Mouse (Mus musculus): Measurements from ENCODE around the gene Prep.

Gene Prep

DNA sequence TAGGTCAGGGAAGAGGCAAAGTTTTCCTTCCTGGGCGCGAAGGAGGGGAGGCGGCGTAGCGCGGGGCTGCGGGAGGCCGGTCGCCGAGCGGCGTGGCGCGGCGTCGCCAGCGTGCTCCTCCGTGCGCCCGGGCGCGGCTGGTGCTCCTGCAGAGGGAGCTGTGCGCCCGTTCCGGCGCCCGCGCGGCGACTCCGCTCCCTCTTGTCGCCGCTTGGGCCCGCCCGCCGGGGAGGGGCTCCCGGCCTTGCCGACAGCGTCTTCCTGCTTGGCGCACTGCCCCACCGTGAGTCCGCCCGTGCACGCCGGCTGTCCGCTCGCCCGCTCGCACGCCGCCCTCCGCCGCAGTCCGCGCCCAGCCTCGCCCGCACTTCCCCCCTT is at the start of gene Prep:
Prep (plus strand) TSS at position 273 of the 378 bp plus-strand sequence.
- peak; percentile 76 for DNase-seq (ENCODE audit: low read depth, low spot score)

DNA sequence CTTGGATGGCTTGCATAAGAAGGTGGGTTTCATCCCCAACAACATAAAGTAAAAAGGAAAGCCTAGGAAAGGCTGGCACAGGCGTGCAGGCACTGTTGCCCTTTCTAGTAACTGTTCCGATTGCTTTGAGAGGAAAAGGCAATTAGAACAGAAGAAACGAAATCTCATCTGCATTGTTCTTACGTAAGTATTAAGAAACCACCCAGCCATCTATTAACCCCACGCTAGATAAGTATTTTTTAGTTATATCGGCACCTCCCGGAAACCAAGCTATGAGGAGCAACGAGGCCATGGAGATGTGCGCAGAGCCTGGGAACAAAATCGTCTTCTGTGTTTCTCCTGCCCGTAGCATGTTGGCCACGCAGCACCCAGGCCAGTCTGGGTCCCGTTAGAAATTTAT is 49.7 kb upstream of the Prep start:
- DNase-seq (ENCODE audit: low read depth, low spot score), result no peak

DNA sequence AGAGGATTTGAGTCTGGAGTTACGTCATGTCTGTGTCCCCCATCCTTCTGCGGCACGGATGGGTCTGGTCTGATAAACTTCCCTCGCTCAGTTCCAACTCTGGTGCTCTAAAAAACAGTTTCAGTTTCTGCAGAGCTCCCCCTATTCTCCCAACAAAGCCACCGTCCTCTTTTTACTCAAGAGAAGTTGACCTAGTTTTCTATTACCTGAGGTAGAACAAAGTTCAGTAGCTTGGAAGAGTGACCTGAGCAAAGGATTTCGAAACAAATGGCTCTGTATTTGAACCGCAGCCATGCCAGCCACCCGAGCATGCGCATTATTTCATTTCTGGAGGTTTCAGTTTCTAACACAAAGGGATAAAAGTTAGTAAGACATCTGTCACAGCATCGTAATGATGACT is 49.2 kb upstream of the Prep start:
- no peak for DNase-seq (ENCODE audit: low read depth, low spot score)

- DNase-seq (ENCODE audit: low read depth, low spot score), result no peak
Observed at GRCm38 (mm10) chr10:45019418-45019817, 47.6 kb upstream of the Prep start.

DNA sequence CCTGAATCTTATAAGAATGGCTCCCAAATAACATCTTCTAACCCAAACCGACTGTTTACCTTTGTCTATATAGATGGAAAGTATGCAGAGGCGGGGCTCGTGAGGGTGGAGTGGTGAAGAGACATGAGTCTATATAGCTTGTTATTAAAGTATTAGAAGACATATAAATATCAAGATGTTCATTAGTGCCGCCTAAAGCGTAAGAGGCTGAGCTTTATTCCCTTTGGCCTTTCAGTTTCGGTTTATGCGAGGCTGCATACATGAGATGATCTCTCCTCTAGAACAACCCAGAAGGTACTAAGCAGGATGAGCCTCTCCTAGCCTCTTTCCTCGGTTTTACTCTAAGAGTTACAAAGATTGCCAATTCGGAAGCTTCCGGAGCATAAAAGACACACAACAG is 47.2 kb upstream of the Prep start:
- no peak for DNase-seq (ENCODE audit: low read depth, low spot score)

- DNase-seq (ENCODE audit: low read depth, low spot score), result no peak
Observed at GRCm38 (mm10) chr10:45020291-45020690, 46.7 kb upstream of the Prep start.

GRCm38 (mm10) chr10:45025184-45025583 is 41.8 kb upstream of the Prep start:
- no peak for DNase-seq (ENCODE audit: low read depth, low spot score)

DNA sequence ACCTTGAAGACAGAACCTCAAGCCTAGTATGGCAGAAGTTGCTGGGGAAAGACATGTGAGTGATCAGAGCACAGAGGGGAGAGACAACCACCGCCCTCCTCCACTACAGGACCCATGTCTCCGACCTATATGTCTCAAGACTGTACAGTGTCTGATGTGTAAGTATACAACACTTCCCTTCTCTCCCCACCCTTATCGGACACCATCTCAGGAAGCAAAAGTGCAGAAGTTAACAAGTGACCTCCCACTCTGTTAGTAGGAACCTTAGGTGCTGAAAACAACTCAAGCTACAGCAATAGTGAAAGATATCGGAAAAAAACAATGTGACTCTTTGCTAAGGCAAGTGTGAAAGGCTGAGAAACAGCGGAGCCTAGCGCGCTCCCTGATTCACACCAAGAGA is 40.1 kb upstream of the Prep start:
- no peak for DNase-seq (ENCODE audit: low read depth, low spot score)

DNA sequence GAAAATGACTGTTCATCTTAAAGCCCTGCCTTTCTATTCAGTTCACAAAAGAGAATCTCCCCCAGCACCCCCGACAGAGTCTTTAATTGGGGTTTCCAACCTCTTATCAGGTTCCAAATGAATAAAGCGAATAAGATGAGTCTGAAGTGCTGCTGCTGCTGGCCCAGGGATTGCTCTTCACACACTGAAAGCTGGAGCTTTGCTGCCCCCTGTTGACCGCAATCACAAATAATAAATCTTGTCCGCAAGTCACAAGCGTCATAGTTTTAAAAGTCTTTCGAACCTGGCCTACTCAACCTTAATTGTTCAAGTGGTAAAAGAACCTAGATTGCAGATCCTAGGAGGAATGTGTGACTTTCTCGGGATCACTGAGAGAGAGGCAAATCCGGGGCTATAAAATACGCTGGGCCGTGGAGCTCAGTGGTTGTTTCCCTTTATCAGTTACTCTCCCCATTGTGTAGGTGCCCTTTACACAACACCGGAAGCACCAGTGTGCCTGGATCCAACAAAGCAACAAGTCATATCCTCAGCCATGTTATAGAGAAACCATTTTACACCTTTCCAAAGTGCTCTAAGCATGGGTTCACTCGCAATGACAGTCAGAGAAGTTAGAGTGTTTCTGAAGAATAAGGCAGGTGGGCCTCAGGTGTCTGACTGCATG is 21.6 kb upstream of the Prep start:
- DNase-seq (ENCODE audit: low read depth, low spot score), result peak; percentile 49

GRCm38 (mm10) chr10:45048158-45048557 is 18.8 kb upstream of the Prep start:
- no peak for DNase-seq (ENCODE audit: low read depth, low spot score)

DNA sequence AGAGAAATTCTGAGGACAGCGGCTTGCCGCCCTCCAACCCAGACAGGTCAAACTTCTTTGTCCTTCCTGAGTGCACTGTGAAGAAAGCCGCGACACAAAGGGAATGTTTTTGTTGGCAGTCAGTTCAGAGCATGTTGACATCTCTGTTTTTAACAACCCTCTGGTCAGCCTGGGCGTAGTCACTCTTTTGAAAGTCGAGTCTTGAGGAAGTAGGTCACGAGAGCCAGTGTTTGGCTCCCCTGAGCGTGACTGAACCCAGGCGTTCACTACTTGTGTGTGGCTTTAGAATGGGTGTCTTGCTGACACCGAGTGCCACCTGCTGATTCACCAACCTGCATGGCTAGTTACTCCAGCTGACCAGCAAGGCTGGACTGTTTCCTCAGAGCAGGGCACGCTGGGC is 18.4 kb upstream of the Prep start:
- DNase-seq (ENCODE audit: low read depth, low spot score), result no peak

DNA sequence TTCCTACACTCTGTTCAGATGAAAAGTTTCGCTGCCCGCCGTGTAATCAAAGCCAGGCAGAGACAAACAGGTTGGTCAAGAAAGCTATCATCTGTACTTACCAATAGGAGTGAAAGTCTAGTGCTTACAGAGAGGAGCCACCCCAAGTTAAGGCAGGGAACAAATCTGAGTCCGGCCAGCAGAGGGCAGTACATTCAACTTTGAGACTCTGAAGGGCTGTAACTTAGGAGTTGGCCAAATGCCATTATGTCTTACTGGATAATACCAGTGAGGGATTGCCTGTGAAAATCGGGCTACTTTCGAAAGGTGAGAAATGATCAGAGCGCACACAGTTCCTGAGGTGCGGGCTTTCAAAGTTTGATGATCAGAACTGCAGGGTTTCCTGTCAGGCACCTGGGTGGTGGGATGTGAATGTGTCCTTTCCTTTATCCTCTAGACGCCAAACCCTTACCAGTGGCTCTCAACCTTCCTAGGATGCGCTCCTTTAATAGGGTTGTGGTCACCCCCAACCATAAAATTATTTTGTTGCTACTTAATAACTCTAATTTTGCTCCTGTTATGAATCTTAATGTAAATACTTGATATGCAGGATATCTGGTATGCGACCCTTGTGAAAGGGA is 15.8 kb upstream of the Prep start:
- DNase-seq (ENCODE audit: low read depth, low spot score), result peak; percentile 28

DNA sequence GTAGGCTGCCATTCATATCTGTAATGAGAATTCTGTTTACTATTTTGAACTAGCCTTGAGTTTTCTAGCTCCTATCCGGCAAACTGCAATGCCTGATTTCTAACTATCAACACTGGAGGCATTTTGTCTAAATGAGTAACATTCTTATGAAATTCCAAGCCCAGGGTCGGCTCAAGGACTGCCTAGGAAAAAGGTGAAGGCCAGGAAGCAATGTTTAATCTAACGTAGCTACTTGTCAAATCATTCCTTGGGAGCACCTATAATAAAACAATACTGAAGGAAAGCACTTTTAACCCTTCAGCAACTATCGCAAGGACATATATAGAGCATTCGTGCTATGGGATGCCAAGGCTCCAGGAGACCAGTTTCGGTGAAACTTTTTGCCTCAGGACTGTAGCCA is 8.6 kb upstream of the Prep start:
- no peak for DNase-seq (ENCODE audit: low read depth, low spot score)

- DNase-seq (ENCODE audit: low read depth, low spot score), result no peak
Observed at GRCm38 (mm10) chr10:45060841-45061240, 6.2 kb upstream of the Prep start.

DNA sequence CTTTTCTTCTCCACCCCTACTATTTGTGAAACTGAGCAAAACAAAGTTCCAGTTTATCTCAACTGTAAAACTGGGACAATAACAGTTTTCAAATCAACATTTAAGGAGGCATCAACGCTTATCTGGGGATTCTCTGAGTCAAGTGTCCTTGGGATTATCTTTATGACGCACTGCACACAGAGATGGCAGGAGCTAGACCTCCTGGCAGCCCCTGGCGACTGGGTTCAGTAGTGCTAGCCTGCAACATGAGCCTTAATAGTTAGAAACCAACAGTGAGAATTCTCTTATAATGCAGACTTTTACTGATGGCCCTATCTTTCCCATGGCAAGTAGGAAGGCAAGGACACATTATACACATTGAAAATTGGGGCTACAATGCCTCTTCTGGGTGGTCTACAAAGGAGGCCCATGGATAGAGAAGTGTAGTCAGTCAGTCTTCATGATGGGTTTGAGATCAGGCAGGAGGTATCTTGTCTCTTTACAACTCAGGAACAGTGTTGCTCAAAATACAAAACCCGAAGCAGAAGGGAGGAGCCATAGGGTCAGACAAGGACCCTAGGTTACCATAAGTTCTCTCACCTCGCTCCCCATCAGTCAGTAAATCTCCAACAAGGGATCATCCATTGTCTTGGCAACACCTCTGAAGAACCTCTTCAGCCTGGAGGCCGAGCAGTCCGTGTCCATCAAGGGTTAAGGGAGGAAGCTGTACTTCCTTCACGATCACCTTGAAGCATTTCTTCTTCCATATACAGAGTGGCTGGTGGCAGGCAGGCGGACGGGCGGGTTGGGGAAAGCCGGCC is 672 bp upstream of the Prep start:
- no peak for DNase-seq (ENCODE audit: low read depth, low spot score)

DNA sequence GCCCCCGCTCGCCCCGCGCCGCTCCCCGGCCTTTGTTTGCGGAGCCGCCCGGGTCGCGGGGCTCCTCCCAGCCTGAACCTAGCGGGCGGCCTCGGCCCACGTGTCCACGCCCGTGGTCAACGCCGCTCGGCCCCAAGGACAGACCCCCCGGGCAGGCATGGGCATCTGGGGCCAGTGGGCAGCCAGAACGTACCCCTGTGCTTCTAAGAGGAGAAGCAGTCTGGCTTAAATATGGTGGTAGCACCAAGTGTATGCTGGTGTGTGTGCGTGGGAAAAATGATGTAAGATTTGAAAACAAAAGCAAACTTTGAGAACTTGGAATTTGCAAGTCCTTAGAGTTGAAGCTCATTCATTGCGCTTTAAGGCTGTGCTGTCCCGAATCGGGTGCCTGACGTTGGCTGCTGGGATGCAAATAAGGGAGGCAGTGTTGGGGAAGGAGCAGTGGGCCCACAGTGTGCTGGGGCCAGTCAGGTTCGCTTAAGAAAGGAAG is 478 bp downstream of the Prep start:
- DNase-seq (ENCODE audit: low read depth, low spot score), result peak; percentile 24

DNA sequence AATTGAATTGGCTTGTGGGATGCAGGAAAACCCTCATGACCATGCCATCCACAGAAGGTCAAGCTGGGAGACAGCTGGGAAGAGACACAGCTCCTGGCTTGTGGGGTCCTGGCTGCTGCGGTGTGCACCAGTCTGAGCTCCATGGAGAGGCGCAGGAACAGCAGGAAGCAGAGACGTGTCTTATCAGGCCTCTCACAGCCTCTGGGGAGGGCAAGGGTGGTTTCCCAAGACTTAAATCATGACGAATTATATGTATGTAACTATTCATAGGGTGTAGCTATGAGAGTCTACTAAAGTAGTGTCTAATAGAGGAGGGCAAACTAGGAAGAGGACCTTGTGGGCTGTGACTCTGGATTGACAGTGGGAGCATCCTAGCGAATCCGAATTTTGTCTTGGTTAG is 2.6 kb downstream of the Prep start:
- DNase-seq (ENCODE audit: low read depth, low spot score), result no peak

GRCm38 (mm10) chr10:45070362-45070761 is 3.4 kb downstream of the Prep start:
- DNase-seq (ENCODE audit: low read depth, low spot score), result no peak

DNA sequence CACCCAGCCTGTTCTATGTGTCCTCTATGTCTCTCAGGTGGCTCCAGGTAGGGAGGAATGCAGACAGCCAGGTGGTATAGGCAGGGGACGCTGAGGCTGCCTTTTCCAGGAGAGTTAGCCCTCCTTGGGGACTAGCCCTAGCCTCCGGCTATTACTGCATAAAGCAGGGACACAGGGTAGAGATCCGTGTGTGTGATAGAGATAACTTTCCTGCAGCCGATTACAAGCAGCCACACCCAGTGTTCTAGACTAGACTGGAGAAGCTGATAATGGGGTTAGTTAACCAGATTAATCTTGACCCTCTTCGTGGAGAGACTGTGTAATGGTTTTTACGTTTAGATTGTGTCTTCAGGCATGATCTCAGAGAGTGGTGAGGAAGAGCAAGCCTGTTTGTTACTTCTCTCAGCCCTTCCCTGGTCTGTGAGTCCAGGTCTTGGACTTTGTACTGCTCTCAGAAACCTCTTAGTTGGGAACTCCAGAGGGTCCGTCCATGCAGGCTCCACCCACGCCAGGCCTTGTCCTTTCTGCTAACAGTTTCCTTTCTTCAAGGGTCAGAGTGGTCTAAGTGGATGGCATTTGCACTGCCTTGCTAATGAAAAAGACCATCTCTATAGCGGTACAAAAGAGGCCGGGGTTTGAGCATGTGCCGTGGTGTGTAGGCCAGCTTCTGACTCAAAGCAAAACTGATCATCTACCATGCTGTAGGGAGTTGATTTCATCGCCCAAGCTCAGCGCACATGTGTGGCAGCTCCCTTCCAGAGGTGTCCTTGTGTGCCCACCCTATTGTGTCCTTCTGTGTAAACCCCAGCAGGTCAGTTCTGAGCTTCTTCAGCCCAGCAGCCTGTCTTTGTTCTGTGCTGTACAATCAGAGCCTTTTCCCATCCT is 4.2 kb downstream of the Prep start:
- no peak for DNase-seq (ENCODE audit: low read depth, low spot score)

DNA sequence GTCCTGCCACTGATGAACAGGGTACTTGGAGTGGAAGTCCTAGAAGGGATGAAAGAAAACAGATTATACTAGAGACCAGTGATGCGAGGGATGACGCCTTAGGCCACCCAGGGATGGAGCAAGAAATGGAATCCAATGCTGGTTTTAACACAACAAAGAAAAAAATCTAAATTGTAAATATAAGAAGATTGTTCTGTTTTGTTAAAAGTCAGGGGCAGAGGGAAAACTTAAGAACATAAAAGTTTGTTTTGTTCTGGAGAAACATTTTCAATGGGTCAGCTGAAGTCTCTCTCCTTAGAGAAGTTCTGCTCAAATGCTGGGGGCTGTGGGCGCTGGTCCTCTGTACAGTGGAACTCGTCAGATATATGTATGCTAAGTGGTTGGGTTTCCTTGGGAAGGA is 5.3 kb downstream of the Prep start:
- no peak for DNase-seq (ENCODE audit: low read depth, low spot score)

- DNase-seq (ENCODE audit: low read depth, low spot score), result no peak
Observed at GRCm38 (mm10) chr10:45074543-45074942, 7.5 kb downstream of the Prep start.

Measured in telencephalon, adult 2 months (tissue).